Mouse (Mus musculus) bone marrow macrophage, adult 2 months (primary cell): ENCODE data around the gene Uhrf2.

Experiments used
- CTCF ChIP-seq: IDR thresholded peaks from 2 replicates; pipeline ENCODE4 v1.5.1; 2012; ENCODE audit warnings: low read depth, mild to moderate bottlenecking, low read length, moderate library complexity
- POLR2A ChIP-seq: IDR thresholded peaks from 2 replicates; pipeline ENCODE4 v1.6.1; 2012; ENCODE audit warnings: mild to moderate bottlenecking, low read depth, low read length, borderline replicate concordance

DNA sequence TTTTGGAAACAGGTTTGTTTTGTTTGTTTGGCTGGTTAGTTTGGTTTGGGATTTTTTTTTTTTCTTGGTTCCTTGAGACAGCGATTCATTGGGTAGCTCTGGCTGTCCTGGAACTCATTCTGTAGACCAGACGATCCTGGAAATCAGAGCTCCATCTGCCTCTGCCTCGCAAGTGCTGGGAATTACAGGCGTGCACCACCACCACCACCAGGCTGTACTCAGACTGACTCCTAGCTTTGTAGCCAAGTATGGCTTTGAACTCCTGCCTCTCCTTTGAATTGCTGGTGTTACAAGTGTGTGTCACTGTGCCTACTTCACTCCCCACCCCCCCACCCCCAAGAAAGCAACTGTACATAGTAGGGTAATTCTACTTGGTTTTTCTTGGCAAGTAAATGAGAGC, 86.9 kb downstream of the Uhrf2 start:
- TF ChIP-seq CTCF (no peak), POLR2A (no peak)
